Mouse (Mus musculus) stomach, postnatal 0 days (tissue): ENCODE data around the gene Ank3.

Source experiments
- CTCF ChIP-seq: IDR thresholded peaks from 2 replicates; pipeline ENCODE4 v1.5.1; 2016; ENCODE audit warnings: antibody characterized with exemption, low read depth, mild to moderate bottlenecking, moderate library complexity
- EP300 ChIP-seq: optimal IDR thresholded peaks from 2 replicates; pipeline ENCODE3; 2016; ENCODE audit warnings: antibody characterized with exemption

- TF ChIP-seq CTCF: peak; percentile 73
- TF ChIP-seq EP300: no peak
Observed at GRCm38 (mm10) chr10:69793079-69793478, 394.5 kb downstream of the Ank3 start.
